Mouse (Mus musculus): ENCODE data around the gene Vps45. TPM values are rescaled to one million over a fixed set of nuclear protein-coding genes. Genes with fewer than 3 reads are reported as not detected.
"Not testable (repeated sequence)": the region's sequence is repeated elsewhere in the genome, so short reads cannot be mapped to it uniquely, and the experiment has no call there.

Gene Vps45
- total and polyA plus RNA-seq, 2 experiments from 2014 or later: 29.5 to 61.1 TPM

- no peak for ATAC-seq (ENCODE audit: low FRiP score)
- Histone ChIP-seq H3K4me2 (ENCODE audit: low read depth, low read length, poor library complexity, severe bottlenecking) (no peak overlapping the region), H3K4me3 (ENCODE audit: low read depth, low read length) (no peak overlapping the region), H3K36me3 (ENCODE audit: insufficient read depth, low read length) (no peaks in the 10 kb centered on the region), H3K9ac (replicated peaks; ENCODE audit: low read length, poor library complexity, severe bottlenecking) (no peak overlapping the region), H3K4me1 (ENCODE audit: insufficient read depth, low read length) (no peaks in the 10 kb centered on the region), H3K27me3 (ENCODE audit: insufficient read depth, low read length) (no peaks in the 10 kb centered on the region), H3K27ac (ENCODE audit: low read depth, low read length) (no peak overlapping the region), H3K9me3 (ENCODE audit: low read length) (no peaks in the 10 kb centered on the region)
- DNase-seq (ENCODE audit: low spot score): no peak
- WGBS: 83% methylated on average over 5 of the region's 5 CpGs
- TF ChIP-seq CTCF (IDR thresholded peaks at IDR 0.05): peak; percentile 66
Measured at GRCm38 (mm10) chr3:95959082-95959481, 99.2 kb downstream of the Vps45 start.

DNA sequence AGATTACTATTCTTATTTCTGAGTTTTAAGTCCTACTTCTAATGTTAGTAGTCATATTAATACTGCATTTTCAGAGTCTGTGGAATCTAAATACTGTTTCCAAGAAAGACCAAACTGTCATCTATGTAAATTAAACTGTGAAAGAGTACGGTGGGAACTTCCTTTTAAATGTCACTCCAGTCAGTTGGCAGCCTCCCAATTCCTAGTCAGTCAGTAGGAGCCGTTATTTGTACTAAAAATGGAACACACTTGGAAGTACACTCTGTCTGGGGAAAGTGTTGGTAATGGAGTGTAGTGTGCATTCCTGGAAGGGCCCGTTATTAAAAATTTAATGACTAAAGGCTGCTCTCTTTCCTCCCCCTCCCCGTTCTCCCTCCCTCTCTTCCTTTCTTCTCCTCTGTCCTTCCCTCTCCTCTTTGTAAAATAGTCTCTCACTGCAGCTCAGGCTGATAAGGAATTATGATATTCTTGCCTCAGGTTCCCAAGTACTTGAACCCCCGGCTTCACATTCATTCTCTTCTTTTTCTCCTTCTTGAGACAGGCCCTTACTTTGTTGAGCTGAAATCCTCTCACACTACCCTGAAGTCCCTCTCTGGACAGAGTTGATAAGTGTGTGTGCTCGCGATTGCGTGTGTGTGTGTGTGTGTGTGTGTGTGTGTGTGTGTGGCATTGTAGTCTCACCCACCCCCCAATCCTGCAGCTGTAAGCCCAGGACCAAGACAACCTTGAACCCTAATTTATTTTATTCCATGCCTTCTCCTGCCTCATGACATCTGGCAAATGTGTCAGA, 100.7 kb downstream of the Vps45 start:
- H3K9me3 ChIP-seq (ENCODE audit: low read length): no peaks in the 10 kb centered on the region
- H3K27me3 ChIP-seq (ENCODE audit: insufficient read depth, low read length): no peaks in the 10 kb centered on the region
- no peak overlapping the region for H3K9ac ChIP-seq (replicated peaks; ENCODE audit: low read length, poor library complexity, severe bottlenecking)
- ATAC-seq (ENCODE audit: low FRiP score) (no peak), DNase-seq (ENCODE audit: low spot score) (peak; percentile 53)
- no peak for TF ChIP-seq CTCF (IDR thresholded peaks at IDR 0.05)
- H3K27ac ChIP-seq (ENCODE audit: low read depth, low read length): no peak overlapping the region
- no peaks in the 10 kb centered on the region for H3K4me1 ChIP-seq (ENCODE audit: insufficient read depth, low read length)
- H3K4me2 ChIP-seq (ENCODE audit: low read depth, low read length, poor library complexity, severe bottlenecking): no peak overlapping the region
- no peak overlapping the region for H3K4me3 ChIP-seq (ENCODE audit: low read depth, low read length)
- 62% methylated on average over 8 of the region's 8 CpGs for WGBS
- no peaks in the 10 kb centered on the region for H3K36me3 ChIP-seq (ENCODE audit: insufficient read depth, low read length)

DNA sequence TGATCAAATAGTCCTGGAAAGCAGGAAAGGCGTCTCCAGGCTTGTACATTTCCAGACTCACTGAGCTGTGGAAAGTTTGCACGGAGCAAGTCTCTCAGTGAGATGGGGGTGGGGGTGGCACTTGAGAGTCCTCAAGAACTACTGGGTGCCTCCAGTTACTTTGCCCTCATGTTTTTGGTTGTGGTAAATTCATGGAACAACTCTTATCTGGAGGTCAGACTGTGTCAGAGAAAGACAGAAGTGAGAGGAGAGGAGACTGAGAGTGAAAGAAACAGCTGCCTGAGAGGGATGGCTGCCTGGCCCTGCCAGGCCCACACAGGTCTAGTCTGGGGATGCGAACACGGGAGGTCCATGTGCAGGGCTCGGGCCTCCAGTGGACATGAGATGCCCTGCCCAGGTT, 102.9 kb downstream of the Vps45 start:
- ATAC-seq (ENCODE audit: low FRiP score): no peak
- 94% methylated on average over 5 of the region's 5 CpGs for WGBS
- H3K9ac ChIP-seq (replicated peaks; ENCODE audit: low read length, poor library complexity, severe bottlenecking): no peak overlapping the region
- H3K27ac ChIP-seq (ENCODE audit: low read depth, low read length): no peak overlapping the region
- no peak for DNase-seq (ENCODE audit: low spot score)
- no peaks in the 10 kb centered on the region for H3K4me1 ChIP-seq (ENCODE audit: insufficient read depth, low read length)
- H3K36me3 ChIP-seq (ENCODE audit: insufficient read depth, low read length): no peaks in the 10 kb centered on the region
- no peaks in the 10 kb centered on the region for H3K9me3 ChIP-seq (ENCODE audit: low read length)
- no peak for TF ChIP-seq CTCF (IDR thresholded peaks at IDR 0.05)
- no peak overlapping the region for H3K4me3 ChIP-seq (ENCODE audit: low read depth, low read length)
- no peak overlapping the region for H3K4me2 ChIP-seq (ENCODE audit: low read depth, low read length, poor library complexity, severe bottlenecking)
- H3K27me3 ChIP-seq (ENCODE audit: insufficient read depth, low read length): no peaks in the 10 kb centered on the region

DNA sequence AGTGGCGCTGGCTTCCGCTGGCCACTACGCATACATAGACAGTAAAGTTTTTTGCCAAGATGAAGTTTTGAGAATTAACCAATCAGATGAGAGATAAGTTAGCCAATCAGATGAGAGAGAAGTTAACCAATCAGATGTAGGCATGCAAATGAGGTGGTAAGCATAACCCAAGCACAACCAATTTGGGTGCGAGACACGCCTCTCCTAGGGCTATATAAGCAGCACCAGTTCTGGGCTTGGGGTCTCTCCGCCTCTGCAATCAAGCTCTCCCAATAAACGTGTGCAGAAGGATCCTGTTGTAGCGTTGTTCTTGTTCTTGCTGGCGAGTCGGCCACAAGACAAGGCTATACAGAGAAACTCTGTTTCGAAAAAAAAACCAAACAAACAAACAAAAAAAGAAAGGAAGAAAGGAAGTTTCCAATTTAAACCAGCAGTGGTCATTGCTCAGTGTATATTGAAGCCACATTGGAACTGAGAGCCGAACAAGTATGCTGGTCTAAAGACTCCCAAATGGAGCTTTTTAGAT, 103.6 kb downstream of the Vps45 start:
- H3K27me3 ChIP-seq (ENCODE audit: insufficient read depth, low read length); H3K4me3 ChIP-seq (ENCODE audit: low read depth, low read length); ATAC-seq (ENCODE audit: low FRiP score); H3K9ac ChIP-seq (replicated peaks; ENCODE audit: low read length, poor library complexity, severe bottlenecking); DNase-seq (ENCODE audit: low spot score); H3K4me2 ChIP-seq (ENCODE audit: low read depth, low read length, poor library complexity, severe bottlenecking); H3K4me1 ChIP-seq (ENCODE audit: insufficient read depth, low read length); H3K36me3 ChIP-seq (ENCODE audit: insufficient read depth, low read length); H3K9me3 ChIP-seq (ENCODE audit: low read length); H3K27ac ChIP-seq (ENCODE audit: low read depth, low read length): not testable (repeated sequence)
- 89% methylated on average over 12 of the region's 12 CpGs for WGBS

- H3K9ac ChIP-seq (replicated peaks; ENCODE audit: low read length, poor library complexity, severe bottlenecking): no peak overlapping the region
- TF ChIP-seq CTCF (IDR thresholded peaks at IDR 0.05): no peak
- no peaks in the 10 kb centered on the region for H3K9me3 ChIP-seq (ENCODE audit: low read length)
- no peaks in the 10 kb centered on the region for H3K4me1 ChIP-seq (ENCODE audit: insufficient read depth, low read length)
- 47% methylated on average over 3 of the region's 3 CpGs for WGBS
- H3K27ac ChIP-seq (ENCODE audit: low read depth, low read length): no peak overlapping the region
- H3K4me3 ChIP-seq (ENCODE audit: low read depth, low read length): no peak overlapping the region
- no peaks in the 10 kb centered on the region for H3K36me3 ChIP-seq (ENCODE audit: insufficient read depth, low read length)
- ATAC-seq (ENCODE audit: low FRiP score) (no peak), DNase-seq (ENCODE audit: low spot score) (no peak)
- H3K27me3 ChIP-seq (ENCODE audit: insufficient read depth, low read length): no peaks in the 10 kb centered on the region
- H3K4me2 ChIP-seq (ENCODE audit: low read depth, low read length, poor library complexity, severe bottlenecking): no peak overlapping the region
Measured at GRCm38 (mm10) chr3:95953522-95953921, 104.7 kb downstream of the Vps45 start.

- Histone ChIP-seq H3K36me3 (ENCODE audit: insufficient read depth, low read length) (no peaks in the 10 kb centered on the region), H3K9ac (replicated peaks; ENCODE audit: low read length, poor library complexity, severe bottlenecking) (no peak overlapping the region), H3K4me2 (ENCODE audit: low read depth, low read length, poor library complexity, severe bottlenecking) (no peak overlapping the region), H3K27ac (ENCODE audit: low read depth, low read length) (no peak overlapping the region; the same call in 1 of the 2 replicates), H3K9me3 (ENCODE audit: low read length) (no peaks in the 10 kb centered on the region), H3K4me3 (ENCODE audit: low read depth, low read length) (no peak overlapping the region), H3K4me1 (ENCODE audit: insufficient read depth, low read length) (no peaks in the 10 kb centered on the region), H3K27me3 (ENCODE audit: insufficient read depth, low read length) (no peaks in the 10 kb centered on the region)
- TF ChIP-seq CTCF (IDR thresholded peaks at IDR 0.05): no peak
- DNase-seq (ENCODE audit: low spot score) (no peak), ATAC-seq (ENCODE audit: low FRiP score) (no peak)
Measured at GRCm38 (mm10) chr3:95953023-95953422, 105.2 kb downstream of the Vps45 start.

DNA sequence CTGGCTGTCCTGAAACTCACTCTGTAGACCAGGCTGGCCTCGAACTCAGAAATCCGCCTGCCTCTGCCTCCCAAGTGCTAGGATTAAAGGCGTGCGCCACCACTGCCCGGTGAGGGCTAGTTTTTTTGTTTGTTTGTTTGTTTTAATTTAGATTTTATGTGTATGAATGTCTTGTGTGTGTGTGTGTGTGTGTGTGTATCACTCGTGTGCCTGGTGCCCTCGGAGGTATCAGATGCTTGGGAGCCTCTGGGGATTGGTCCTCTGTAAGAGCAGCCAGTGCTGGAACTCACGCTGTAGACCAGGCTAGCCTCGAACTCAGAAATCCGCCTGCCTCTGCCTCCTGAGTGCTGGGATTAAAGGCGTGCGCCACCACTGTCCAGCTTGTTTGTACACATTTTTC, 106.7 kb downstream of the Vps45 start:
- not testable (repeated sequence) for DNase-seq (ENCODE audit: low spot score); H3K36me3 ChIP-seq (ENCODE audit: insufficient read depth, low read length); H3K4me1 ChIP-seq (ENCODE audit: insufficient read depth, low read length); H3K27me3 ChIP-seq (ENCODE audit: insufficient read depth, low read length); H3K9me3 ChIP-seq (ENCODE audit: low read length)
- ATAC-seq (ENCODE audit: low FRiP score): 0 out of 2 replicates have a peak, but pooled peaks have one; percentile 20
- 73% methylated on average over 12 of the region's 12 CpGs for WGBS
- Histone ChIP-seq H3K4me3 (ENCODE audit: low read depth, low read length) (peak overlapping the region; percentile 48), H3K9ac (replicated peaks; ENCODE audit: low read length, poor library complexity, severe bottlenecking) (peak overlapping the region; percentile 77), H3K4me2 (ENCODE audit: low read depth, low read length, poor library complexity, severe bottlenecking) (peak overlapping the region; percentile 50), H3K27ac (ENCODE audit: low read depth, low read length) (peak overlapping the region; percentile 97)
